Mouse (Mus musculus) ES-Bruce4 (cell line): Measurements from ENCODE around the gene Car7.

Source experiments
- CTCF ChIP-seq: IDR thresholded peaks from one replicate; pipeline ENCODE4 v1.8.1; 2011; ENCODE audit warnings: low read depth, low read length
- EP300 ChIP-seq: IDR thresholded peaks from 2 replicates; pipeline ENCODE4 v1.6.1; 2011; ENCODE audit warnings: low read depth, low read length; ENCODE audit not compliant: insufficient read depth
- POLR2A ChIP-seq: IDR thresholded peaks from one replicate; pipeline ENCODE4 v1.8.1; 2011; ENCODE audit warnings: low read length; ENCODE audit not compliant: insufficient read depth

DNA sequence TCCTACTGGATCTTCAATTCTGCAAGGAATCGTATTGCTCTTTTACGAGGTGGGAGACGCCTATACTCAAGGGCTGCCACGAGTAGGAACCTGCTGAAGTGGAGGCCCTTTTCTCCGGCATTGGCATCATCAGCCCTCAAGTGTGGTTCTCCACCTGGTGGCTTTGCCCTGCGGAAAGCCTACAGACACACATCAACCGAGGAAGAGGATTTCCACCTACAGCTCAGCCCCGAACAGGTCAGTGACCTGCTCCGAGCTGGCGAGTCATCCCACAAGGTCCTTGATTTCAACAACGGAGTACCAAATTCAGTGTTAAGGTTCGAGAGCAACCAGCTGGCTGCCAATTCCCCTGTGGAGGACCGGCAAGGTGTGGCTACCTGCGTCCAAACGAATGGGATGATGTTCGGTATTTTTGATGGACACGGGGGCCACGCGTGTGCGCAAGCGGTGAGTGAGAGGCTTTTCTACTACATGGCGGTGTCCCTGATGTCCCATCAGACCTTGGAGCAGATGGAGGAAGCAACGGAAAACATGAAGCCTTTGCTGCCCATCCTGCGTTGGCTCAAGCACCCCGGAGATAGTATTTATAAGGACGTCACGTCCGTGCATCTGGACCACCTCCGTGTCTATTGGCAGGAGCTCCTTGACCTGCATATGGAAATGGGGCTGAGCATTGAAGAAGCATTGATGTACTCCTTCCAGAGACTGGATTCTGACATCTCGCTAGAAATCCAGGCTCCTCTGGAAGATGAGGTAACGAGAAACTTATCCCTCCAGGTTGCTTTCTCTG, 59.2 kb downstream of the Car7 start:
- no peak for TF ChIP-seq CTCF
- TF ChIP-seq POLR2A = no peak
- TF ChIP-seq EP300 = no peak
